Mouse (Mus musculus): ENCODE results near the gene Dmgdh. TPM values are rescaled to one million over a fixed set of nuclear protein-coding genes. Genes with fewer than 3 reads are reported as not detected.

The Dmgdh gene
- polyA plus RNA-seq (2016; fragmentation: Nextera tagmentation; extraction: Ambion mirVana): 0.15 TPM in 1 of 2 replicates, not detected in the other

DNA sequence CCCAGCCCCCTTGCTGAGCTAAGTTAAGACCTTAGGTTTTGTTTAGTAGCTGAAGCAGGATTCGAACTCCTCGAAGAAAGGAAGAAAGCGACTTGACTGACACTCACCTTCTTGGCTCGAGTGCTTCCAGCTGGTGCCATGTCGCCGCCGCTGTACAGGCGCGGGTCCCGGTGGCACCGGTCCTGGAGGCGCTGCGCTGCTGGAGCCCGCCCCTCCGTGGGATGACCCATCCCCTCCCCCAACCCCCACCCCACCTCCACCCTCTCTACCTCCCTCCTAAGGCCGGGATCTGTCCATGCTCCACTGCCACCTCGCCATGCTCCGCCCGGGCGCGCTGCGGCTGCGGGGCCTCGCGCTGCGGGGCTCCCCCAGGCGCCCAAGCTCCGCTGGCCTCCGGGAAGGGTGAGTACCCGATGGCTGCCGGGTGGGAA, at the start of gene Dmgdh, which contains the start of gene Bhmt2:
Gene Dmgdh, plus strand, starts transcription at position 303 of the 431 bp plus-strand sequence.
Gene Bhmt2, minus strand, starts transcription at position 172 of the 431 bp plus-strand sequence.
- Histone ChIP-seq H3K4me1 (peaks cover 10% of the 10 kb centered on the region), H3K9me3 (no peaks in the 10 kb centered on the region), H3K27me3 (ENCODE audit: poor library complexity, severe bottlenecking) (peaks cover 30% of the 10 kb centered on the region), H3K4me3 (peak within 1 kb of the TSS; percentile 40), H3K36me3 (replicated peaks) (no peaks in the 10 kb centered on the region), H3K27ac (no peak within 1 kb of the TSS)
- no peak for DNase-seq (ENCODE audit: extremely low spot score, low spot score)
- 7% methylated on average over 30 of the region's 31 CpGs for WGBS

DNA sequence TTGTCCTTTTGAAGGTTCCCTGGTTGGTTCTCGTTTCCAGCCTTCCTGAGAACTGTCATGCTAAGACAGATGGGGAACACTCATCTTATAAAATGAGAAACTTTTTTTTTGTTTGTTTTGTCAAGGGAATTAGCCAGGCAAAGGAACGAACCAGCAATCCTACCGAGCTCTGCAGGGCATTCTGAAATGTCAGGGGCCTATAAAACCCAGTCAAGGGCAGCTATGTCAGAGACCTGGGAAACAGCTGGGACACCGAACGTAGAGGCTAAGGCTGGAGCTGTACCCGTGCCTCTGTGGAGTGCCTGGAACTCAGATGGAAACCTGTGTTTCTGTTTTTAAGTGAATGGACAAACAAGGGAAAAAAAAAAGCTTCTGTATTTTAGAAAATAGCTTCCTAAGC, 45.4 kb upstream of the Dmgdh start:
- no peaks in the 10 kb centered on the region for H3K27me3 ChIP-seq (ENCODE audit: poor library complexity, severe bottlenecking)
- no peak for DNase-seq (ENCODE audit: extremely low spot score, low spot score)

DNA sequence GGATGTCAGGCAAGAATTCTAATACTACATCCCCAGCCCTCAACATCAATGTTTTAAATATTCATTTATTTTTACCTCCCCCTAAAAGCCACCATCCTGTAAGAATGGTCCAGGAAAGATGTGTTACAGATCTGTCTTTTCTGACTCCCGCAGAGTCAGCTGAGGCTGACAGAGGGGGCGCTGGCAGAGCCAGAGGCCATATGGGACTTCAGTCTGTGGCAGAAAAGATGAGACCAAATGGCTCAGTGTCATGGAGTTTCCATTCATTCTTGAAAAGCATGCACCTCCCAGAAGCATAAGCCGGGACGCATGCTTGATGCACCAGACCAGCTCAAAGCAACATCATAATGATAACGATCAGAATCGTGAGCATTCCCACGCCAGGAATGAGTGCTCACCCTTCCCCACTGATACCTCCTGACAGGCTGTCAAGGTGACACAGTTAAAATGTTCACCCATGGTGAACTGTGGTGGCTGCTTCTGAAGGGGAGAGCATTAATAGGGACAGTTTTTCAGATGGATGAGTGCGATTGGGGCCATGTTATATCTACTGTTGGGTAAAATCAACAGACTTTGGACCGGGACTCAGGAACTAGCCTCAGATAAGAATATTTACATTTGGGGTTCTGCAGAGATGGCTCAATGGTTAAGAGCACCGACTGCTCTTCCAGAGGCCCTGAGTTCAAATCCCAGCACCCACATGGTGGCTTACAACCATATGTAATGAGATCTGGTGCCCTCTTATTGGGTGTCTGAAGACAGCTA, 43.1 kb upstream of the Dmgdh start:
- Histone ChIP-seq H3K4me3 (no peak overlapping the region), H3K27me3 (ENCODE audit: poor library complexity, severe bottlenecking) (no peaks in the 10 kb centered on the region), H3K4me1 (peaks cover 12% of the 10 kb centered on the region), H3K36me3 (replicated peaks) (no peaks in the 10 kb centered on the region), H3K27ac (no peak overlapping the region), H3K9me3 (no peaks in the 10 kb centered on the region)
- no peak for DNase-seq (ENCODE audit: extremely low spot score, low spot score)
- 89% methylated on average over 10 of the region's 10 CpGs for WGBS

More for the DNA sequence above, 45.4 kb upstream of the Dmgdh start:
- H3K4me3 ChIP-seq: no peak overlapping the region
- H3K9me3 ChIP-seq: no peaks in the 10 kb centered on the region
- no peak overlapping the region for H3K27ac ChIP-seq
- H3K36me3 ChIP-seq (replicated peaks): no peaks in the 10 kb centered on the region
- WGBS: 28% methylated on average over 6 of the region's 6 CpGs
- peaks cover 12% of the 10 kb centered on the region for H3K4me1 ChIP-seq

DNA sequence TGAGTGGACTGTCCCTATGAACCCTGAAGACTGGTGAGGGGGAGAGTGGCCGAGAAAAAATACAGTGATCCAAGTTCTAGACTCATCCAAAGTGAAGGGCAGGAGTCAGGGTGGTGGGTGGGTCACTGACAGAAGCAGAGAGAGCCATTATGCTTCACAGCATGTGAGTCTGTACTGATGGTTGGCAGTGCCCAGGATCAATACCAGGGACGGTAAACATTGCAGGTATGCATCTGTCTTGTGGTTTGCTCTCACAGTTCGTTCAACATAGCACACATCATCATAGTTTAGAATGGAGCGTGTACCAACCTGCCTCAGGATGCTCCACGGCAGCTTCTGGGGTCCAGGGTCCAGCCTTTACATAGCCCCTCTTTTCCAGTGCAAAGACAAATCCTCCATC, 41.3 kb upstream of the Dmgdh start:
- Histone ChIP-seq H3K36me3 (replicated peaks) (no peaks in the 10 kb centered on the region), H3K9me3 (no peaks in the 10 kb centered on the region), H3K27ac (no peak overlapping the region), H3K4me3 (no peak overlapping the region), H3K4me1 (peaks cover 21% of the 10 kb centered on the region), H3K27me3 (ENCODE audit: poor library complexity, severe bottlenecking) (no peaks in the 10 kb centered on the region)
- 92% methylated on average over 5 of the region's 5 CpGs for WGBS
- DNase-seq (ENCODE audit: extremely low spot score, low spot score): no peak

DNA sequence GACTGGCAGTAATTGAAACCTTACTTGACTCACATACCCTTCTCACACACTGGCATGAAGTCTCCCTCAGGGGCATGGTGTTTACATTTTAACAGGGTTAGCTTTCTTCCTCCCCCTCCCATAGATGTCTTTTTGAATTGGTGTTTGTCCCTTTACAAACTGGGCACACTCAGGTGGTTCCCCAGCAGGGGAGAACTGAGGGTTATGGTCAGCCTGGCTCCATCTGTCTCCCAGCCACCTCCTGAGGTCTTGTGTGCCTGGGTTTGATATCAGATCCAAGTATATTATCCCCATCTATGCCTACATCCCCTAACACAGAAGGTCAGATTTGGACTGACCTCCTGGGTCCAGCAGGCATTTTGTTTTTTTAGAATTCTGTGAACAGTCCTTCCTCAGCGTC, 37.7 kb upstream of the Dmgdh start:
- Histone ChIP-seq H3K9me3 (no peaks in the 10 kb centered on the region), H3K27ac (no peak overlapping the region), H3K27me3 (ENCODE audit: poor library complexity, severe bottlenecking) (no peaks in the 10 kb centered on the region), H3K4me1 (peaks cover 9% of the 10 kb centered on the region), H3K36me3 (replicated peaks) (no peaks in the 10 kb centered on the region), H3K4me3 (no peak overlapping the region)
- DNase-seq (ENCODE audit: extremely low spot score, low spot score): no peak
- WGBS: 67% methylated on average over 1 of the region's 1 CpGs

DNA sequence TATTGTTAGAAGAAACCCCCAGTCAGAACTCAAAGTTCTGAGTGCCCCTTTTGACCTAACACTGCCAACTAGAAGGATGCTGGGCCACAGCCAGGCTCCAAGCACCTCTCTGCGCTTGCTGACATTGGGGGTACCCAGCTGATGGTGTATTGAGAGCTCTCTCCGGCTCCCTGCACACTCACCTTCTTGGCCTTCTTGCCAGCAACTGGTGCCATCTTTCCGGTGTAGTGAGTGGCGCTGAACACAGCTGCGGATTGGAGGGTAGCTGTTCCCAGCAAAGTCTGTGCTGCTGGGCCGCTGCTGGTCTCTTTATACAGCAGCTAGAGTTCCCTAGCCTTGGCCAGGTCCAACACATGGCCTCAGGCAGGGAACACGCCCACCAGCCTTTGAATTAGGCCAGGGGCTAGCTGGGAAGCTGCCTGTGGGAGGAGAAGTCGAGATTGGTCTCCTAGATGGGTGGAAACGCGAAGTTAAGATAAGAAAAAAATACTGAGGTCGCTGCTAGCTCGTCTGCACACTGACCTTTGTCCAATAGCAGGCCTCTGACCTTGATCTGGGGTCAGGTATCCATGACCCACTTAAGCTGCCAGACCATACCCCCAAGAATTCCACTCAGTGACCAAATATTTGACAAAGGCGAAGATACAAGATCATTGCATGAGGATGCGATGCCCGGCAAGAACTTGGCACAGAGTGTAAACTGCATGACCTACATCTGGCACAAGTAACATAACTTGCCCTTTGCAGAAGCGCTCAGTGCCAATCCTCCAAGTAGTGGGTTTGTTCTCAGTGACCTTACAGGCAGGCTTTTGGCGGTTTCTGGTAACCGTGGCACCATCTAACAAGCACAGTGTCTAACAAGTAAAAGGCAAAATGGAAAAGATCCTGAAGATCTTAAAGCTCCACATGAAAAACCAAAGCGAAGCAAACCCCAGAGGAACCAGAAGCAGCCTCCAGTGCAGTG, 36.7 kb upstream of the Dmgdh start, which contains the start of gene Bhmt:
Gene Bhmt, minus strand, starts transcription at position 680 of the 964 bp plus-strand sequence.
- no peaks in the 10 kb centered on the region for H3K27me3 ChIP-seq (ENCODE audit: poor library complexity, severe bottlenecking)
- WGBS: 75% methylated on average over 19 of the region's 19 CpGs

DNA sequence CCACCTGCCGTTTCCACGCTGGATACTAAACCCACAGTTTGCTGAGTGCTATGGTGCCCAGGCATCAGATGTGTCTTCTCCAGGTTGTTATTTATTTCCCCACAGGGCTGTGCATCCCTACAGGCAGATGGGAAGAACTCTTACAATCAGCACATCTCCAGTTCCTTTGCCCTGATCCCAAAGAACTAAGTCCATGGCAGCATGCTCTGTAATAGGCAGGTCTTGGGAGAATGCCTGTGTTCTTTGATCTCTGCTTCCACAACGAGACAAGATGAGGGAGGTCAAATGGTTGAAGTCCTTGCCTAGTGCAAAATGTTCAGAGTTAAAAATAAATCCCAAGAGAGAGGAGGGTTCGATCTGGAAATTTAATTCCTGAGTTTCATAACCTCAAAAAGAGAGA, 34.6 kb upstream of the Dmgdh start:
- Histone ChIP-seq H3K4me1 (peaks cover 9% of the 10 kb centered on the region), H3K4me3 (no peak overlapping the region), H3K27me3 (ENCODE audit: poor library complexity, severe bottlenecking) (no peaks in the 10 kb centered on the region), H3K9me3 (no peaks in the 10 kb centered on the region), H3K27ac (no peak overlapping the region), H3K36me3 (replicated peaks) (no peaks in the 10 kb centered on the region)
- no peak for DNase-seq (ENCODE audit: extremely low spot score, low spot score)
- 79% methylated on average over 4 of the region's 4 CpGs for WGBS

More for the DNA sequence above, 36.7 kb upstream of the Dmgdh start, which contains the start of gene Bhmt:
- Histone ChIP-seq H3K4me3 (no peak within 1 kb of the TSS), H3K36me3 (replicated peaks) (no peaks in the 10 kb centered on the region), H3K27ac (no peak within 1 kb of the TSS), H3K9me3 (no peaks in the 10 kb centered on the region), H3K4me1 (peaks cover 9% of the 10 kb centered on the region)
- DNase-seq (ENCODE audit: extremely low spot score, low spot score): no peak

DNA sequence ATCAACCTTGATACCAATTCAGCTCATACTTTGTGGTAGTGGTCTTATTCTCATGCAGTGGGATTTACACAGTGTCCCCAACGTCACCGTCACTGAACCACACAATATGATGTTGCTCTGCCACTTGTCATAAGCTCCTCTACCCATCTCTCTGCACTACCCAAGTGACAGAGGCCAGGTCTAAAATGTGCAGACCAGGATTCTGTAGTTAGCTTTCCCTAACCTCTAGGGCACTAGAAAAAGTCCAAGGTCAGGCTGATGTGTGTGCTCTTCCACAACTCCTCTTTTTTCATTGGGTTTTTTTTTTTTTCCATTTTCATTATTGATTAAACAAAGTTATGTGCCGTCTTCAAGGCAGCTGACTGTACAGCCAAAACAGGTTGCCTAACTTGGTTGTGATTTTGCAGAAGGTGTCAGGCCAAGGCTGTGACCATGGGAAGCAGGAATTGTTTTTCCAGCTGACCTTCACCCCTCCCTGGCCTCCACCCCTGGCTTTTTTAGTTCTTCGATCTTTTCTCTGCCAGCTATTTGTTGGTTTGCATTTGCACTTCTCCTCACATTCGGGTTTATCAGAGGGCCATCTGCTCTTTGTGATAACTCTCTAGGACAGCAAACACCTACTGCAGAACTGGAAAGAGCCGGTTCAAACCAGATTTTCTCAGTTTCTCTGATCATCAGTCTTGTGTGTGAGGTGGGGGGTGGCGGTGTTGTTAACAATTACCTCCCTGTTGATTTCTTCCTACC, 25.7 kb upstream of the Dmgdh start:
- no peak overlapping the region for H3K4me3 ChIP-seq
- H3K36me3 ChIP-seq (replicated peaks): no peaks in the 10 kb centered on the region
- H3K27ac ChIP-seq: no peak overlapping the region
- no peak for DNase-seq (ENCODE audit: extremely low spot score, low spot score)
- H3K4me1 ChIP-seq: no peaks in the 10 kb centered on the region
- no peaks in the 10 kb centered on the region for H3K9me3 ChIP-seq
- WGBS: 89% methylated on average over 7 of the region's 7 CpGs
- H3K27me3 ChIP-seq (ENCODE audit: poor library complexity, severe bottlenecking): no peaks in the 10 kb centered on the region

DNA sequence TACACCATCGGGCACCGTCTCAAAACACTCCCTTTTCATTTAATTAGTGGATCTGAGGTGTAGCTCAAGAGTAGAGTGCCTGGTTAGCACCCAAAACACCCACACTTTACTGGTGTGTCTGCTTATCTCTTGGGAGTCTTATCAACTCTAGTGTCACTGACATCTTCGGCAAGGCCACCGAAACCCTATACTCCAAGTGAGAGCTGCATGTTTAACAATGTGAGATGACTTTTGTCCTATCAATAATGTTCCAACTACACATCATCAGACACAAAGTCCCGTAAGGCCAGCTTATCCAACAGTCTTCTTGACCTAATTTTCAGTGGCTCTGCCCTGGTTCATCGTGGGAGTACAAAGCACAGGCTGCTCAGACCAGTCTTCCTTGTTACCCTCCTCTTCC, 20.9 kb upstream of the Dmgdh start:
- H3K4me3 ChIP-seq: no peak overlapping the region
- no peak overlapping the region for H3K27ac ChIP-seq
- H3K4me1 ChIP-seq: peaks cover 6% of the 10 kb centered on the region
- no peaks in the 10 kb centered on the region for H3K9me3 ChIP-seq
- no peaks in the 10 kb centered on the region for H3K27me3 ChIP-seq (ENCODE audit: poor library complexity, severe bottlenecking)
- no peak for DNase-seq (ENCODE audit: extremely low spot score, low spot score)
- 93% methylated on average over 6 of the region's 6 CpGs for WGBS
- no peaks in the 10 kb centered on the region for H3K36me3 ChIP-seq (replicated peaks)

DNA sequence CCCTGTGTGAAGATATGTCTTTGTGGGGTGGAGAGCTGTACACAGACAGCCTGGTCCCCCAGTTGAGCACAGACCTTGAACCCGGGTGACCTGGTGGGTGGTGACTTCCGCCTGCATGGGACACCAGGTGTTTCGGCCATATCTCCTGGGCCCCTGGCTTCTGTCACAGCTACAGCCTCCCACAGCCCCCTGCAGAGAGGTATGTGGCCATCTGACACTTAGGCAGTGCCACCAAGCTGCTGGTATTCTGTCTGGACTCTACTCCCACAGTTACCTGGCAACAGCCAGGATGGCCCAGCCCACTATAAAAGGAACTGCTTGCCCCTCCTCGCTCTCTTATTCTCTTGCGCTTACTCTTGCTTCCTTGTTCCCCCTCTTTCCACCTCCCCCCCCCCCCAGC, 16.3 kb upstream of the Dmgdh start:
- Histone ChIP-seq H3K9me3 (no peaks in the 10 kb centered on the region), H3K36me3 (replicated peaks) (no peaks in the 10 kb centered on the region), H3K27ac (no peak overlapping the region), H3K4me1 (peaks cover 10% of the 10 kb centered on the region), H3K4me3 (no peak overlapping the region), H3K27me3 (ENCODE audit: poor library complexity, severe bottlenecking) (no peaks in the 10 kb centered on the region)
- DNase-seq (ENCODE audit: extremely low spot score, low spot score): no peak
- WGBS: 89% methylated on average over 5 of the region's 5 CpGs

DNA sequence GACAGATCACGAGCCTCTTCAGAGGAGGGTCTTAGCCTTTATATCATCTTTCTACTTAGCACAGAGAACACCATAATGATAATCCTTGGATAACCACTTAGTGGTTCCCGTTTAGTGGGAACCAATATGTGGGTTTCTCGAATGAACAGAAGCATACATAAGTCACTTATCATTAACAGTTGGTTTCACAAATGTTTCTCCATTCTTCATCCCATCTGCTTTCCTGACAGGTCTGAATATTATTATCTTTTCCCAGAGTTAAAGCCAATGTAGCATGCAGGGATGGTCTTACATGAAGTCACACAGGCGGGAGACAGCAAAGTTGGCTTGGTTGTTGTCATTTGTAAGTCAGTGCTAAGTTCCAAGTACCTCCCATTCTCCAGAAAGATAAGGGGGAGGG, 6.6 kb upstream of the Dmgdh start:
- WGBS: 87% methylated on average over 4 of the region's 4 CpGs
- no peak for DNase-seq (ENCODE audit: extremely low spot score, low spot score)
- Histone ChIP-seq H3K27me3 (ENCODE audit: poor library complexity, severe bottlenecking) (peaks cover 4% of the 10 kb centered on the region), H3K36me3 (replicated peaks) (no peaks in the 10 kb centered on the region), H3K9me3 (no peaks in the 10 kb centered on the region), H3K4me1 (no peaks in the 10 kb centered on the region), H3K4me3 (no peak overlapping the region), H3K27ac (no peak overlapping the region)

DNA sequence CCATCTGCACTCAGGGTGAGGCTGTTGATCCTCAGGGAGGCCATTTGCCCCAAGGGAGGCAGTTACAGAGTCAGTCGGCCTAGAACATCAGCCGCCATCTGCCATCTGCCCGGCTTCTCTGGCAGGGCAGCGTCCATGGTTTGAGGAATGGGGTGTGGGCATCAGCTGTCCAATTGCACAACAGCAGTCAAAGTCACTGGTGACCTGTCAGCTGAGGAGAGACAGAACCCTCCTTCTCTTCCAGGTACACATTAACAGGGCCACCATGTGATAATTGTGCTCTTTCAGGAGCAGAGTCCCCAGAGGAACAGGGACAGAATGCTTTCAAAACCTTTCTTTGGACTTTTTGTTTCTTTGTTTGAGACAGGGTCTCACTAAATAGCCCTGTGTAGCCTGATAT, 1.9 kb upstream of the Dmgdh start:
- Histone ChIP-seq H3K36me3 (replicated peaks) (no peaks in the 10 kb centered on the region), H3K27me3 (ENCODE audit: poor library complexity, severe bottlenecking) (peaks cover 30% of the 10 kb centered on the region), H3K27ac (no peak overlapping the region), H3K9me3 (no peaks in the 10 kb centered on the region), H3K4me1 (peaks cover 10% of the 10 kb centered on the region), H3K4me3 (no peak overlapping the region)
- DNase-seq (ENCODE audit: extremely low spot score, low spot score): no peak
- 91% methylated on average over 4 of the region's 4 CpGs for whole genome bisulfite sequencing
